Mouse (Mus musculus): ENCODE results near the gene Adam1b. TPM values are rescaled to one million over a fixed set of nuclear protein-coding genes. Genes with fewer than 3 reads are reported as not detected.
"Not testable (repeated sequence)": the region's sequence is repeated elsewhere in the genome, so short reads cannot be mapped to it uniquely, and the experiment has no call there.

The Adam1b gene
- polyA plus RNA-seq, 1 experiment from 2014 or later = 0.08 TPM

DNA sequence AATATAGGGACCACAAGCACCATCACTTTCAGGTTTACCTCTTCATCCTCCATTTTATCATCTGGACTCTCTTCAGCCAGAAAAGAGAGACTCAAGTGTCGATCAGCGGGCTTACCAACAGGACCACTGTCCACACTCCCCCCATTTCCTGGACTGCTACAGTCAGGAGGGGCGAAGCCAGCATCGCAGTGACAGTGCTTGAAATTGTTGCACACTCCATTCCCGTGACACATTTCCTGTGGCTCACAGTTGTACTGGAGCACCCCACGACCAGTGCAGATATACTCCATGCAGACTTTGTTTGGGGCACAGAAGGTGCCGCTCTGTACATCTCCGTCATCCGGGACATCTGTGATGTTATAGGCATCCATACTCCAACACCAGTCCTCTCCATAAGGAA lies 15.7 kb upstream of the Adam1b start:
- Histone ChIP-seq H3K4me1 (ENCODE audit: control insufficient read depth, insufficient read depth, low read length) (no peaks in the 10 kb centered on the region), H3K4me2 (replicated peaks; ENCODE audit: low read depth, low read length) (no peak overlapping the region), H3K9me3 (ENCODE audit: control insufficient read depth, low read length) (no peaks in the 10 kb centered on the region), H3K9ac (ENCODE audit: low read depth, low read length) (no peak overlapping the region), H3K27ac (ENCODE audit: low read depth, low read length) (no peak overlapping the region), H3K27me3 (ENCODE audit: control insufficient read depth, insufficient read depth, low read length) (no peaks in the 10 kb centered on the region), H3K36me3 (ENCODE audit: control insufficient read depth, insufficient read depth, low read length) (peaks cover 31% of the 10 kb centered on the region), H3K4me3 (ENCODE audit: low read length) (no peak overlapping the region)
- 90% methylated on average over 9 of the region's 9 CpGs for WGBS
- ATAC-seq (ENCODE audit: low FRiP score, low TSS enrichment) = no peak

- Histone ChIP-seq H3K9me3 (ENCODE audit: control insufficient read depth, low read length) (no peaks in the 10 kb centered on the region), H3K27me3 (ENCODE audit: control insufficient read depth, insufficient read depth, low read length) (no peaks in the 10 kb centered on the region), H3K4me3 (ENCODE audit: low read length) (no peak overlapping the region), H3K9ac (ENCODE audit: low read depth, low read length) (no peak overlapping the region), H3K4me2 (replicated peaks; ENCODE audit: low read depth, low read length) (no peak overlapping the region), H3K4me1 (ENCODE audit: control insufficient read depth, insufficient read depth, low read length) (no peaks in the 10 kb centered on the region), H3K36me3 (ENCODE audit: control insufficient read depth, insufficient read depth, low read length) (no peaks in the 10 kb centered on the region), H3K27ac (ENCODE audit: low read depth, low read length) (no peak overlapping the region)
- ATAC-seq (ENCODE audit: low FRiP score, low TSS enrichment) = no peak
- WGBS = 82% methylated on average over 7 of the region's 7 CpGs
Observed at GRCm38 (mm10) chr5:121510009-121510408, 6.8 kb upstream of the Adam1b start.

DNA sequence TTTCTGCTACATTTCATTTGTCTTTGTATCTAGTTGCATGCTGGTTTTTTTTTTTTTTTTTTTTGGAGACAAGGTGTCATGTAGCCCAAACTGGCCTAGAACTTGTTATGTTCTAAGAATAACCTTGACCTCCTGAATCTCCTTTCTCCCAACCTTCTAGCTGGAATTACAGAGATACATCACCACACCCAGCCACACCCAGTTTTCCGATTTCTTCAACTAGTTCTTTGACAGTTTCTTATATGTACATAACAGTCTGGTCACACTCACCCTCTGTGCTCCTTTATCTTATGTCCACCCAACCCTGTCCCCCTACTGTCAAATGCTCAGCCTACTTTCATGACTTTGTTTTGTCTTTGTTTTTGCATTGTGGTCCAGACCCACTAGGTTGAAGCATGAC lies 3.6 kb upstream of the Adam1b start:
- 88% methylated on average over 1 of the region's 1 CpGs for WGBS
- H3K4me1 ChIP-seq (ENCODE audit: control insufficient read depth, insufficient read depth, low read length) = no peaks in the 10 kb centered on the region

DNA sequence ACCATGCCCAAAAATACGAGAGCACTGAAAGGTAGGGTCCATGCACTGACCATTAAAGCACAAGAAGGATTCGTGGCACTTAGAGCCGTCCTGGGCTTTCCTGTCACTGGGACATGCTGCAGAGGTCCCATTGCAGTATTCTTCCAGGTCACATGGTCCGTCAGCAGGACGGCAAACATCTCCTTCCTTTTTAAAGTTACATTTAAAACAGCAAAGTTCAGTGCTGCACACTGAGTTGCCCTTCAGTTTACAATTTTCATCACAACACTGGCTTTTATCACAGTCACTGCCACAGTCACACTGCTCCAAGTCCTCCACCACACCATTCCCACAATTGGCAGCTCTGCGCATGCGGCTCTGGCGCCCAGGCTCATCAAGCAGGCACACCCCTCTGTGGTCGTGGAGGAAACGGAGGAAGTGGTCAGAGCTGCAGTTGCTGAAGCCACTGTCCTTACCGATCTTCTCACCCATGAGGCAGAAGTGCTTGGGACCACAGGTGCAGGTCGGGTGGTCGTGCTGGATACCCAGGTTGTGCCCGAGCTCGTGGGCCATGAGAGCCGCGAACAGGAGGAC lies 1.7 kb downstream of the Adam1b start:
- H3K27ac ChIP-seq (ENCODE audit: low read depth, low read length); ATAC-seq (ENCODE audit: low FRiP score, low TSS enrichment); H3K36me3 ChIP-seq (ENCODE audit: control insufficient read depth, insufficient read depth, low read length); H3K9me3 ChIP-seq (ENCODE audit: control insufficient read depth, low read length); H3K27me3 ChIP-seq (ENCODE audit: control insufficient read depth, insufficient read depth, low read length); H3K4me1 ChIP-seq (ENCODE audit: control insufficient read depth, insufficient read depth, low read length); H3K4me2 ChIP-seq (replicated peaks; ENCODE audit: low read depth, low read length); H3K9ac ChIP-seq (ENCODE audit: low read depth, low read length); H3K4me3 ChIP-seq (ENCODE audit: low read length): not testable (repeated sequence)
- WGBS = 73% methylated on average over 10 of the region's 17 CpGs

More for the DNA sequence above, 3.6 kb upstream of the Adam1b start:
- no peak overlapping the region for H3K27ac ChIP-seq (ENCODE audit: low read depth, low read length)
- no peak for ATAC-seq (ENCODE audit: low FRiP score, low TSS enrichment)
- no peak overlapping the region for H3K4me2 ChIP-seq (replicated peaks; ENCODE audit: low read depth, low read length)
- H3K27me3 ChIP-seq (ENCODE audit: control insufficient read depth, insufficient read depth, low read length) = no peaks in the 10 kb centered on the region
- H3K36me3 ChIP-seq (ENCODE audit: control insufficient read depth, insufficient read depth, low read length) = no peaks in the 10 kb centered on the region
- H3K9ac ChIP-seq (ENCODE audit: low read depth, low read length) = no peak overlapping the region
- H3K9me3 ChIP-seq (ENCODE audit: control insufficient read depth, low read length) = no peaks in the 10 kb centered on the region
- no peak overlapping the region for H3K4me3 ChIP-seq (ENCODE audit: low read length)

DNA sequence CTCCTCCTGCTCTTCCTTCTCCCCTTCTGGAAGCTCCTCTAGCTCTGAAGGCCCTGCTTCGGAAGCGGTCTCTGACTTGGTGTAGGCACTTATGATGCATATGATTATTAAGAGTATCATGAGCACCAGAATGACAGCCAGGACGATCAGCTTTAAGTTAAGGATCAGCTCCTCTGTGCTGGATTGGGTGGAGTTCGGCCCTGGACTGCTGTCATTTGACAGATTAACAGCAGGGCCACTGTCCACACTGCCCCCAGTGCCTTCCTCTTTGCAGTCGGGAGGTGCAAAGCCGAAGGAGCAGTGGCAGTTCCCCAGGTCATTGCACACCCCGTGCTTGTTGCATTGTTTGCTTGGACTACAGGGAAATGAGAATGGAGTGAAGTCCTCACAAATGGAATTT lies 2.5 kb downstream of the Adam1b start:
- no peaks in the 10 kb centered on the region for H3K36me3 ChIP-seq (ENCODE audit: control insufficient read depth, insufficient read depth, low read length)
- H3K9me3 ChIP-seq (ENCODE audit: control insufficient read depth, low read length) = no peaks in the 10 kb centered on the region
- 58% methylated on average over 7 of the region's 7 CpGs for WGBS
- H3K9ac ChIP-seq (ENCODE audit: low read depth, low read length) = no peak overlapping the region
- H3K27ac ChIP-seq (ENCODE audit: low read depth, low read length) = no peak overlapping the region
- no peaks in the 10 kb centered on the region for H3K4me1 ChIP-seq (ENCODE audit: control insufficient read depth, insufficient read depth, low read length)
- ATAC-seq (ENCODE audit: low FRiP score, low TSS enrichment) = no peak
- H3K27me3 ChIP-seq (ENCODE audit: control insufficient read depth, insufficient read depth, low read length) = no peaks in the 10 kb centered on the region
- no peak overlapping the region for H3K4me3 ChIP-seq (ENCODE audit: low read length)
- no peak overlapping the region for H3K4me2 ChIP-seq (replicated peaks; ENCODE audit: low read depth, low read length)

GRCm38 (mm10) chr5:121493305-121493704 lies 9.9 kb downstream of the Adam1b start:
- Histone ChIP-seq H3K4me2 (replicated peaks; ENCODE audit: low read depth, low read length) (no peak overlapping the region), H3K27me3 (ENCODE audit: control insufficient read depth, insufficient read depth, low read length) (no peaks in the 10 kb centered on the region), H3K4me3 (ENCODE audit: low read length) (no peak overlapping the region), H3K9me3 (ENCODE audit: control insufficient read depth, low read length) (no peaks in the 10 kb centered on the region), H3K9ac (ENCODE audit: low read depth, low read length) (no peak overlapping the region), H3K36me3 (ENCODE audit: control insufficient read depth, insufficient read depth, low read length) (no peaks in the 10 kb centered on the region), H3K4me1 (ENCODE audit: control insufficient read depth, insufficient read depth, low read length) (no peaks in the 10 kb centered on the region), H3K27ac (ENCODE audit: low read depth, low read length) (no peak overlapping the region)
- WGBS = 79% methylated on average over 8 of the region's 8 CpGs
- no peak for ATAC-seq (ENCODE audit: low FRiP score, low TSS enrichment)

GRCm38 (mm10) chr5:121484801-121485200 lies 18.4 kb downstream of the Adam1b start:
- H3K4me3 ChIP-seq (ENCODE audit: low read length) = no peak overlapping the region
- no peaks in the 10 kb centered on the region for H3K4me1 ChIP-seq (ENCODE audit: control insufficient read depth, insufficient read depth, low read length)
- no peak overlapping the region for H3K27ac ChIP-seq (ENCODE audit: low read depth, low read length)
- H3K27me3 ChIP-seq (ENCODE audit: control insufficient read depth, insufficient read depth, low read length) = no peaks in the 10 kb centered on the region
- no peaks in the 10 kb centered on the region for H3K36me3 ChIP-seq (ENCODE audit: control insufficient read depth, insufficient read depth, low read length)
- H3K9me3 ChIP-seq (ENCODE audit: control insufficient read depth, low read length) = no peaks in the 10 kb centered on the region
- WGBS = 84% methylated on average over 5 of the region's 5 CpGs
- no peak overlapping the region for H3K4me2 ChIP-seq (replicated peaks; ENCODE audit: low read depth, low read length)
- no peak for ATAC-seq (ENCODE audit: low FRiP score, low TSS enrichment)
- H3K9ac ChIP-seq (ENCODE audit: low read depth, low read length) = no peak overlapping the region

GRCm38 (mm10) chr5:121477680-121478079 lies 25.6 kb downstream of the Adam1b start:
- ATAC-seq (ENCODE audit: low FRiP score, low TSS enrichment) = peak; percentile 43; the same call in 1 of the 2 replicates
- Histone ChIP-seq H3K9ac (ENCODE audit: low read depth, low read length) (no peak overlapping the region), H3K27me3 (ENCODE audit: control insufficient read depth, insufficient read depth, low read length) (no peaks in the 10 kb centered on the region), H3K9me3 (ENCODE audit: control insufficient read depth, low read length) (no peaks in the 10 kb centered on the region), H3K4me3 (ENCODE audit: low read length) (no peak overlapping the region), H3K4me2 (replicated peaks; ENCODE audit: low read depth, low read length) (no peak overlapping the region), H3K36me3 (ENCODE audit: control insufficient read depth, insufficient read depth, low read length) (no peaks in the 10 kb centered on the region), H3K4me1 (ENCODE audit: control insufficient read depth, insufficient read depth, low read length) (no peaks in the 10 kb centered on the region), H3K27ac (ENCODE audit: low read depth, low read length) (no peak overlapping the region)
- WGBS = 37% methylated on average over 3 of the region's 3 CpGs

GRCm38 (mm10) chr5:121476040-121476439 lies 27.2 kb downstream of the Adam1b start:
- Histone ChIP-seq H3K9ac (ENCODE audit: low read depth, low read length) (no peak overlapping the region), H3K36me3 (ENCODE audit: control insufficient read depth, insufficient read depth, low read length) (no peaks in the 10 kb centered on the region), H3K9me3 (ENCODE audit: control insufficient read depth, low read length) (no peaks in the 10 kb centered on the region), H3K27me3 (ENCODE audit: control insufficient read depth, insufficient read depth, low read length) (no peaks in the 10 kb centered on the region), H3K4me1 (ENCODE audit: control insufficient read depth, insufficient read depth, low read length) (no peaks in the 10 kb centered on the region), H3K27ac (ENCODE audit: low read depth, low read length) (no peak overlapping the region), H3K4me3 (ENCODE audit: low read length) (no peak overlapping the region), H3K4me2 (replicated peaks; ENCODE audit: low read depth, low read length) (no peak overlapping the region)
- 94% methylated on average over 1 of the region's 1 CpGs for WGBS
- ATAC-seq (ENCODE audit: low FRiP score, low TSS enrichment) = no peak

Data from kidney, embryonic 14.5 days (tissue).